Mouse (Mus musculus) liver, postnatal 0 days (tissue): ENCODE results near the gene Blvra.

Source experiments
- CTCF ChIP-seq: sonication (generic); IDR thresholded peaks from 2 replicates; pipeline ENCODE4 v1.5.1; 2016; ENCODE audit warnings: antibody characterized with exemption, low read depth
- EP300 ChIP-seq: IDR thresholded peaks from 2 replicates; pipeline ENCODE4 v1.6.1; 2016; ENCODE audit warnings: antibody characterized with exemption, low read depth, mild to moderate bottlenecking

DNA sequence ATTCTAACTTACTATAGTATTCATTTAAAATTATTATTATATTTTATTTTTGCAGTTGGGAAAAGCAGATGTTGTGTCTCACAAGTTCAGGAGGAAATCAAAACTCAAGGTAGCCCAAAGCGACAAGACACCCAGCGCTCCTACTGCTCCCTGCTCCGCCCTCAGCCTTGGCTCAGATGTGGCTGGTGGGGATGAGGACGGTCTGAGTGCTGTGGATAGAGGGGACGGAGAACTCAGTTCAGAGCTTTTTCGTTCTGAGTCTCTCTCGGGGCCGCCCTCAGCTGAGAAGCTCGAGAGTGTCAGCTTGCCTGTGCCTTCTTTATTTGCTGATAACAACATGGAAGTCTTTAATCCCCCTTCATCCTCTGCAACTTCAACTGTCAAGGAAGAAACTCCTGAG, 9.0 kb upstream of the Blvra start:
- TF ChIP-seq CTCF: no peak
- no peak for TF ChIP-seq EP300
